Mouse (Mus musculus) bone marrow, adult 2 months (tissue): ENCODE measurements around the gene Med24. TPM values are rescaled to one million over a fixed set of nuclear protein-coding genes. Genes with fewer than 3 reads are reported as not detected.

Source experiments
- H3K27ac ChIP-seq: fragments of 200-500 bp; 2 replicates; pipeline ENCODE4 v1.5.1; 2012; ENCODE audit warnings: low read depth, mild to moderate bottlenecking, control low read depth, inconsistent platforms, low read length; ENCODE audit not compliant: control insufficient read depth, poor library complexity, insufficient read depth
- H3K4me1 ChIP-seq: fragments of 200-500 bp; 2 replicates; pipeline ENCODE4 v1.6.1; 2011; ENCODE audit warnings: low read length; ENCODE audit not compliant: control insufficient read depth, insufficient read depth
- H3K4me3 ChIP-seq: fragments of 200-500 bp; replicated peaks from 2 replicates; pipeline ENCODE3; 2011; ENCODE audit warnings: mild to moderate bottlenecking, low read depth, low read length, control low read depth; ENCODE audit not compliant: control insufficient read depth
- CTCF ChIP-seq: fragments of 200-500 bp; IDR thresholded peaks from 2 replicates; pipeline ENCODE4 v1.5.1; 2011; ENCODE audit warnings: low read length, control low read depth; ENCODE audit not compliant: control insufficient read depth, insufficient read depth
- POLR2A ChIP-seq: fragments of 200-500 bp; IDR thresholded peaks from 2 replicates; pipeline ENCODE4 v1.6.1; 2011; ENCODE audit warnings: low read depth, mild to moderate bottlenecking, control low read depth, low read length, borderline replicate concordance; ENCODE audit not compliant: control insufficient read depth
- WGBS: fragments of 180-500 bp; shearing (Covaris S2); methylation state at CpG from one replicate; pipeline ENCODE4 v1.1.7; 2018; 5-methylcytosine and 5-hydroxymethylcytosine counted together
- polyA plus RNA-seq: library from polyadenylated mRNA; stranded (reverse); fragments of >200 nt; gene quantifications from 2 replicates; pipeline ENCODE4 v1.2.4, GENCODE M21; 2011; ENCODE audit warnings: low replicate concordance; ENCODE audit not compliant: missing spikeins, insufficient read depth, insufficient read length

The Med24 gene
- polyA plus RNA-seq, 1 experiment, result 26.7 TPM

DNA sequence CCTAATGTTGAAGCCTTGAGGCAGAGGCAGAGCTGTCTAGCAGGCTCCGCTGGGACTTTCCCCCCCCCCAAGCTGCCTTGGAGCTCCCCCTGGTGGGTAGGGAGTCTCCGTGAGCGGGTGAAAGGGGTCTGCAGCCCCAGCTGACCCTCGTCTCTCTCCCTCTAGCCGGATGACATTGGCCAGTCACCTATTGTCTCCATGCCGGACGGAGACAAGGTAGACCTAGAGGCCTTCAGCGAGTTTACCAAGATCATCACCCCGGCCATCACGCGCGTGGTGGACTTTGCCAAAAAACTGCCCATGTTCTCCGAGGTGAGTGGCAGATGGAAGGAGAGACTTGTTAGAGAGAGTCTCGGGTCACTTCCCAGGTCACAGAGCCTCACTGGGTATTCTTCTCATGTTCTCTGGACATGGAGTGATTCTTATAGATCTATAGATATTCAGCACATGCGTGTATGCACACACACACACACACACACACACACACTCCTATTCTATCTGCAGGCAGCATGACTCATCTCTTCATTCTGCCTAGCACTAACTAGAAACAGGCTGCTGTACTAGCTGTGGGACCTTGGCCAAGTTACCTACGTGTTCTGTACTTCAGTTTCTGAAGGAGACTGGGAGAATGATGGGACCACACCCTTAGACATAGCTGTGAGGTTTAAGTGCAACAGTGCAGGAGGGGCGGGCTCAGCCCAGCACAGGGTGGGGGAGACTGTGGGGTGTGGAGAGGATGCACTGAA, 33.7 kb upstream of the Med24 start:
- no peak overlapping the region for H3K27ac ChIP-seq

GRCm38 (mm10) chr11:98761939-98762338, 32.7 kb upstream of the Med24 start:
- H3K4me3 ChIP-seq, result no peak overlapping the region
- no peak overlapping the region for H3K27ac ChIP-seq
- 95% methylated on average over 4 of the region's 4 CpGs for WGBS
- no peak for TF ChIP-seq POLR2A
- TF ChIP-seq CTCF, result no peak
- no peaks in the 10 kb centered on the region; the same call in 1 of the 2 replicates for H3K4me1 ChIP-seq

More for the DNA sequence above, 33.7 kb upstream of the Med24 start:
- 74% methylated on average over 17 of the region's 17 CpGs for WGBS
- H3K4me3 ChIP-seq, result no peak overlapping the region
- H3K4me1 ChIP-seq, result no peaks in the 10 kb centered on the region; the same call in 1 of the 2 replicates
- TF ChIP-seq POLR2A (no peak), CTCF (no peak)

DNA sequence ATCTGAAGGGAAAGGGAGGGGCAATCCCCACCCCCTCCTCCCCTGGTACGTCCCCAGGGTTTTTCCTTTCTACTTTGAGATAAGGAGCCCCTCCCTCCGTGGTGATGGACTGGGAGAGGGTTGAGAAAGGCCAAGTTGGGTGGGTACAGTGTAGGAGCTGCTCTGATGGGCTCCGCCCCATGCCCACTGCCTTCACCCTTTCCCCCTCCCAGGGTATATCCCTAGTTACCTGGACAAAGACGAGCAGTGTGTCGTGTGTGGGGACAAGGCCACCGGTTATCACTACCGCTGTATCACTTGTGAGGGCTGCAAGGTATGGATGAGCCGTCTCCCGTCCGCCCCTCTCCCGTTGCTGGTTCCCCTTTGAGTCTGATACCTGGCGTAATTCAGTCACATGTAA, 27.5 kb upstream of the Med24 start:
- 83% methylated on average over 12 of the region's 12 CpGs for WGBS
- no peak overlapping the region for H3K4me3 ChIP-seq
- no peak overlapping the region for H3K27ac ChIP-seq
- TF ChIP-seq CTCF (no peak), POLR2A (no peak)
- peaks cover 7% of the 10 kb centered on the region for H3K4me1 ChIP-seq

- WGBS, result 79% methylated on average over 6 of the region's 6 CpGs
Measured at GRCm38 (mm10) chr11:98755726-98756380, 26.6 kb upstream of the Med24 start.

GRCm38 (mm10) chr11:98754621-98755181, 25.5 kb upstream of the Med24 start:
- WGBS, result 17% methylated on average over 7 of the region's 7 CpGs
- Histone ChIP-seq H3K4me1 (peaks cover 10% of the 10 kb centered on the region), H3K27ac (0 out of 2 replicates have a peak overlapping the region, but pooled peaks have one; percentile 37), H3K4me3 (no peak overlapping the region)
- TF ChIP-seq CTCF, result peak; percentile 90
- no peak for TF ChIP-seq POLR2A

More at GRCm38 (mm10) chr11:98755726-98756380, 26.6 kb upstream of the Med24 start:
- TF ChIP-seq POLR2A (no peak), CTCF (no peak)
- Histone ChIP-seq H3K4me3 (no peak overlapping the region), H3K4me1 (peaks cover 8% of the 10 kb centered on the region), H3K27ac (no peak overlapping the region)

- H3K27ac ChIP-seq, result no peak overlapping the region
- TF ChIP-seq POLR2A (no peak), CTCF (no peak)
- 43% methylated on average over 9 of the region's 9 CpGs for WGBS
- no peak overlapping the region for H3K4me3 ChIP-seq
- peaks cover 10% of the 10 kb centered on the region for H3K4me1 ChIP-seq
Measured at GRCm38 (mm10) chr11:98754151-98754620, 25.0 kb upstream of the Med24 start.

DNA sequence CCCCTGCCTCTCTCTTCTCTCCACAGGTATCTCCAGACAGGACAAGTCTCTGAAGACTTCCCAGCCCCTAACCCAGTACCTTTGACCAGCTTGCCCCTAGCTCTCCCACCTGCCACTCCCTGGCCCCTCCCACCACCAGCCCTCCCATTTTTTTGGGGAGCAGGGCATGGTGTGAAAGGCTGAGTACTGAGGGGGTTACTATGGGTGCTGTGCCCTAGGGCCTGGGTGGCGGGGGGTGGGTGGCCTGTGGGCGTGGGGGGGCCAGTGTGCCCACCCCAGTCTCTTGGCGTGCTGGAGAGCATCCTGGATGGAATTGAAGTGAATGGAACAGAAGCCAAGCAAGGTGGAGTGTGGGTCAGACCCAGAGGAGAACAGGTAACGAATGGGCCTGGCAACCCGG, 24.0 kb upstream of the Med24 start:
- no peak overlapping the region for H3K4me3 ChIP-seq
- no peak overlapping the region for H3K27ac ChIP-seq
- 91% methylated on average over 5 of the region's 5 CpGs for WGBS
- no peak for TF ChIP-seq POLR2A
- TF ChIP-seq CTCF, result no peak
- H3K4me1 ChIP-seq, result peaks cover 10% of the 10 kb centered on the region

DNA sequence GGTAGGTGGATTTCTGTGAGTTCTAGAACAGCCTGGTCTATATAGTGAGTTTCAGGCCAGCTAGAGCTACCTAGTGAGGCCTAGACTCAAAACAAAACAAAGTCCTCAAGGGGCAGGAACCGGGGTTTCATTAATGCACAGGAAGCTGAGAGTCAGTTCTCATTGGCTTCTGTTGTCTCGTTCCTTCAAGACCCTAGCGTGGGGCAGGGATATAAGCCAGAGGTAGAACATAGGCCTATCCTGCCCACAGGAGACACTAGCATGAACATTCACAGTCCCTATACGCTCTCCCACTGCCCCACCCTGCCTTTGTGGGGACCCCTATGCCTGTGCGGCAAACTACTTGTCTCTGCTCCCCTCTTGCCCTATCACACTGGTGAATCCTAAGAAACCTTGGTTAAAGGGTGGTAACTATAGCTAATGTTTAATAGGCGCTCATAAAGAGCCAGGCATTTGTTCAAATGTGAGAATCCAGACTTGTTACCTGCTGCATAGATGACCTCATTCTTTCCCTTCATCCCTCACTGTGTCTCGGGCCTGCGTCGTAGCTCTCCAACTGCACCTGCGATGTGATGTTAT, 23.4 kb upstream of the Med24 start:
- no peak for TF ChIP-seq CTCF
- TF ChIP-seq POLR2A, result no peak
- Histone ChIP-seq H3K4me3 (no peak overlapping the region), H3K4me1 (peaks cover 10% of the 10 kb centered on the region), H3K27ac (no peak overlapping the region)
- 75% methylated on average over 10 of the region's 10 CpGs for WGBS
